Mouse (Mus musculus) lung, postnatal 4 days (tissue): ENCODE measurements around the gene Hap1.
A peak's percentile ranks its signal among the peaks of the same experiment; 100 is the strongest.
"Not testable (repeated sequence)": the region's sequence is repeated elsewhere in the genome, so short reads cannot be mapped to it uniquely, and the experiment has no call there.

Source experiments
- DNase-seq, 2 experiments: peaks; one replicate each; pipeline ENCODE4 v3.0.0; 2021

The Hap1 gene

GRCm38 (mm10) chr11:100389931-100390445 is 34.1 kb upstream of the Hap1 start:
- peak; percentile 80 to 91 for DNase-seq

- DNase-seq, result peak; percentile 73 to 85
Observed at GRCm38 (mm10) chr11:100388588-100388987, 32.7 kb upstream of the Hap1 start.

GRCm38 (mm10) chr11:100387589-100388375 is 31.9 kb upstream of the Hap1 start:
- DNase-seq, result peak; percentile 75 to 91

GRCm38 (mm10) chr11:100387111-100387510 is 31.2 kb upstream of the Hap1 start:
- DNase-seq, result no peak

- DNase-seq, result peak; percentile 67 to 81
Observed at GRCm38 (mm10) chr11:100386586-100386985, 30.7 kb upstream of the Hap1 start.

- no peak for DNase-seq
Observed at GRCm38 (mm10) chr11:100385016-100385415, 29.1 kb upstream of the Hap1 start.

GRCm38 (mm10) chr11:100382682-100383081 is 26.8 kb upstream of the Hap1 start:
- no peak for DNase-seq

- no peak for DNase-seq
Observed at GRCm38 (mm10) chr11:100379311-100379710, 23.4 kb upstream of the Hap1 start.

GRCm38 (mm10) chr11:100378446-100378845 is 22.5 kb upstream of the Hap1 start:
- no peak for DNase-seq

GRCm38 (mm10) chr11:100377989-100378388 is 22.1 kb upstream of the Hap1 start:
- DNase-seq, result no peak

- no peak for DNase-seq
Observed at GRCm38 (mm10) chr11:100376746-100377389, 20.9 kb upstream of the Hap1 start.

- no peak for DNase-seq
Observed at GRCm38 (mm10) chr11:100376005-100376404, 20.1 kb upstream of the Hap1 start.

GRCm38 (mm10) chr11:100375127-100375526 is 19.2 kb upstream of the Hap1 start:
- DNase-seq, result no peak

- no peak for DNase-seq
Observed at GRCm38 (mm10) chr11:100371981-100372558, 16.1 kb upstream of the Hap1 start.

GRCm38 (mm10) chr11:100369822-100370221 is 13.9 kb upstream of the Hap1 start:
- DNase-seq, result no peak

- no peak for DNase-seq
Observed at GRCm38 (mm10) chr11:100369145-100369544, 13.2 kb upstream of the Hap1 start.

- peak; percentile 79 to 87 for DNase-seq
Observed at GRCm38 (mm10) chr11:100362979-100363562, 7.1 kb upstream of the Hap1 start.

GRCm38 (mm10) chr11:100362209-100362978 is 6.5 kb upstream of the Hap1 start:
- DNase-seq, result peak in 1 of 2 experiments; percentile 84

GRCm38 (mm10) chr11:100361059-100361458 is 5.1 kb upstream of the Hap1 start:
- DNase-seq, result not testable (repeated sequence)

GRCm38 (mm10) chr11:100360175-100360574 is 4.2 kb upstream of the Hap1 start:
- DNase-seq, result no peak

- no peak for DNase-seq
Observed at GRCm38 (mm10) chr11:100357408-100357807, 1.5 kb upstream of the Hap1 start.

- no peak for DNase-seq
Observed at GRCm38 (mm10) chr11:100356819-100357211, 887 bp upstream of the Hap1 start.
